Mouse (Mus musculus) monocyte, adult 5-6 weeks (primary cell): ENCODE results near the gene Hcn4. TPM values are rescaled to one million over a fixed set of nuclear protein-coding genes. Genes with fewer than 3 reads are reported as not detected.

Source experiments
- ATAC-seq: fragments of 153-309, 156-312 bp; replicated peaks from 2 replicates; pipeline ENCODE4 v1.8.0; 2017; ENCODE audit warnings: mild to moderate bottlenecking; ENCODE audit not compliant: low TSS enrichment, insufficient number of reproducible peaks, severe bottlenecking, poor library complexity, low FRiP score
- total RNA-seq: library from RNA; stranded (forward); fragments of 200-1000, 200-491, 200-594 nt; gene quantifications from 3 replicates; pipeline ENCODE4 v1.2.3, GENCODE M21; 2017

Hcn4 gene
- total RNA-seq = not detected in 3 replicates

DNA sequence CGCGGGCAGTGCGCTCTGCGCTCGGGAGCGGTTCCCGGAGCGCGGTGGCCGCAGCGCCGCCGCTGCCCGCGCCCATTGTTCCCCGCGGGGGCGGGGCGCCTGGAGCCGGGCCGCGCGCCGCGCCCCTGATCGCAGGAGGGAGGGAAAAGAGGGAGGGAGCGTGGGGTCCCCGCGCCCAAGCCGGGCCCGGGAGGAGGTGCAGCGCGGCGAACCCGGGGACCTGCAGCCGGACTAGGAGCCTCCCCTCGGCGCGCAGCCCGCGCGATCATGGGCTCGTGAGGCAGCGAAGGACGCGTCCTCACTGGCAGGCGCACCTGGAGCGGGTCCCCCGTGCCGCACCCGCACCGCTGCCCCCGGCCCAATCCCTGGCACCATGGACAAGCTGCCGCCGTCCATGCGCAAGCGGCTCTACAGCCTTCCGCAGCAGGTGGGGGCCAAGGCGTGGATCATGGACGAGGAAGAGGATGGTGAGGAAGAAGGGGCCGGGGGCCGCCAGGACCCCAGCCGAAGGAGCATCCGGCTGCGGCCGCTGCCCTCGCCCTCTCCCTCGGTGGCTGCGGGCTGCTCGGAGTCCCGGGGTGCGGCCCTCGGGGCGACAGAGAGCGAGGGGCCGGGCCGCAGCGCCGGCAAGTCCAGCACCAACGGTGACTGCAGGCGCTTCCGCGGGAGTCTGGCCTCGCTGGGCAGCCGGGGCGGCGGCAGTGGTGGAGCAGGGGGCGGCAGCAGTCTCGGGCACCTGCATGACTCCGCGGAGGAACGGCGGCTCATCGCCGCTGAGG, at the start of gene Hcn4:
Gene Hcn4 (plus strand): TSS at position 274 of the 779 bp plus-strand sequence.
- ATAC-seq = no peak

DNA sequence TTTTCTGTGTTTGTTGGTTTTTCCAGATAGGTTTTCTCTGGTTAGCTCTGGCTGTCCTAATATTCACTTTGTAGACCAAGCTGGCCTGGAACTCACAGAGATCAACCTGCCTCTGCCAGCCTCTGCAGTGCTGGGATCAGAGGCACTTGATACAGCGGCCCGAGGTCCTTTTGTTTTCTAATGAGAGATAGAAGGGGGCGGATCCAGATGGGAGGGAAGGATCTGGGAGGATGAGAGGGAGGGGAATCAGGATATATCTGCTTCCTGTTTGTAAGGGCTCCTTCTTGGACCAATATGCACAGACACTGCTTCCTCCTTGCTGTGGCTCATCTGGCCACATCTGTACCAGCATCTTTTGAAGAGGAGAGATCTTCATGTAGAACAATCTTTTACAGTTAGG, 48.5 kb upstream of the Hcn4 start:
- no peak for ATAC-seq

DNA sequence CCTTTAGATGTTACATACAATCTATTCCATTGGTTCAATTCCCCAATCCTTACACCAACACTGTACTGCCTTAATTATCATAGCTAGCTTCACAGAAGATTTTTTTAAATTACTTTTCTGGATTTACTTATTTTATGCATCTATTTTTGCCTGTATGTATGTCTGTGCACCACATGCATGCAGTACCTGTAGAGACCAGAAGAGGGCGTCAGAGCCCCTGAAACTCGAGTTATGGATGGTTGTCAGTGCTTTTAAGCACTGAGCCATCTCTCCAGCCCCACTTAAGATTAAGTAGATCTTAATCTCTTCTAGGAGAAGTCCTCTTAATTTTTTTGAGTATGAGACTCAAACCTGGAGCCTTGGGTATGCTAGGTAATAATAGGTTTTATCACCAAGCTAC, 47.8 kb upstream of the Hcn4 start:
- ATAC-seq = no peak

DNA sequence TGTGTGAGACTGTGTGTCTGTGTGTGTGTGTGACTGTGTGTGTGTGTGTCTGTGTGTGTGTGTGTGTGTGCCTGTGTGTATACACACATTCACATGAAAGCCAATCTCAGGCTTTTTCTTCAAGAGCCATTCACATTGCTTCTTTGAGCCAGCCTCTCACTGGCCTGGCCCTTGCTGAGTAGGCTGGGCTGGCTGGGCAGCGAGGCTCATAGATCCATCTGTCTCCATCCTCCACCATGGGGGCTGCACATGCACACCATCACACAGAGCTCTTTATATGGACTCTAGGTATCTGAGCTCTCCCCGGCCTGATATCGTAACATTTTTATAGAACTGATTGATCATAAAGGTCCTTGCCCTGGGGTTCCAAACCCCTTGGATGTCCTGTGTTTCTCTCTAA, 33.7 kb upstream of the Hcn4 start:
- ATAC-seq = no peak

DNA sequence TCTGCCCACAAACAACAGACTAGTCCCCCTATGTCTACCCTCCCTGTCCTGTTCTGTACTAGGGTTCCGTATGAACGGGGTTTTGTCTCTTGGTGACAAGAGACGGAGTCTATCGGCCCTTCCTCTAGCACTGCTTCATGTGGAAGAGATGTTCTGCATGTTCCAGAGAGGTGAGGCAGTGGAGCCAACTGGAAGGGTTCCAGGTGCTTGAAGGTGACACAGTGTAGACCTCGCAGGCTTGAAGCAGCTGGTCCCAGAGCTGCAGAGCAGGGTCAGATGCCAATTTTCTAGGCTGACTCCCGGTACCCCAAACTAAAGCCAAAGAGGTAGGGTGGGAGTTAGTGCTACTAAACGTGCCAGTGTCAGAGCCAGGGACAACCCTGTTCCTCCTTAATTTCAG, 25.1 kb upstream of the Hcn4 start:
- ATAC-seq = no peak

DNA sequence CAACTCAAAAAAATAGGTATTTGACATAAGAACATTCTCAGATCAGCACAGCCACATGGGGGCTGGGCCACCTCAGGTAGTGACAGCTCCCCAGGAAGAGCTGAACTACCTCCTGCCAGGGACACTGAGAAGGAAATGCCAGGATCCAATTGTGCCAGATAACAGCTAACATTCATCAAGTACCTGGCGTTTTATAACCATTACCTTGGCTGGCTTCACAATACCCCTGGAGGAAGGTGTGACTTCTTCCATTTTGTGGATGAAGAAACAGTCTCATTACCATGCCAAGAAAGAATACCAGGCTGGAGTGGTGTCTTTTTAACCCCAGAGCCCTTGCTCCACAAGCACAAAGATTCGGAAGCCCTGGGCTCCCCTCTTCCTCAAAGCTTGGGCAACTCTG, 21.8 kb upstream of the Hcn4 start:
- ATAC-seq = no peak

DNA sequence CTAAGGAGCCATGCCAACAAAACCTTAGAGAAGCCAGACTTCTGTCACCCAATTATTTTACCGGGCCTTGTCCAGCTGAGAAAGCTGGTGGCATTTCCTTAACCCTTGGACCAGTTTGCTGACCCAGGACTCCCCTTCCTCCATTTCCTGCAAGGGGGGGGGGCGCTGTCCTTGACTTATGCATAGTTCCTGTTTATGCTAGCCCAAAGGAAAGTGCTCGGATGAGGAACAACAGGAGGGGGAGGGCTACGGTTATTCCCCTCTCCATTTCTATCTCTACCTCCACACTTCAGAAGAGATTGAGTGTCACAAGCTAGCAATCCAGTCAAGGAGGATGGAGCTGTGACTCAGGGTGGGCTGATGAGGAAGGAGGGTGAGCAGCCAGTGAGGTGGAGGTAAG, 20.9 kb upstream of the Hcn4 start:
- no peak for ATAC-seq

DNA sequence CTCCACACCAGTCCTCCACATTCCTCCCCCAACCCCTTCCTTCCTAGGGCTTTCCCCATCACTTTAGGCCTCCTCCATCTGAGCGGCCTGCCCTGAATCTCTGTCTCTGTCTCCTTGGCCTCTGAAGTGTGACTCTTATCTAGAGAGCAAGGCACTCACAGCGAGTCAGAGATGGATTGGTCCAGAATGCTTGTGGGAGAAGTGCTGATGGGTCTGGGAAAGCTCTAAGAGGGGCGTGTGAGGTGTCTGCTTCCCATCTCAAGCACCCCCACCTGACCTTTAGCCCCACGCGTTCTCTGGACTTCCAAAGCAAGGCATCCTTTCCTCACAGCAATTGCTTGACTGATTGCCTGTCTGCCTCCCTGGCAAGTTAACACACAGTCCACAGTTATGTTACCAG, 20.4 kb upstream of the Hcn4 start:
- ATAC-seq = no peak

DNA sequence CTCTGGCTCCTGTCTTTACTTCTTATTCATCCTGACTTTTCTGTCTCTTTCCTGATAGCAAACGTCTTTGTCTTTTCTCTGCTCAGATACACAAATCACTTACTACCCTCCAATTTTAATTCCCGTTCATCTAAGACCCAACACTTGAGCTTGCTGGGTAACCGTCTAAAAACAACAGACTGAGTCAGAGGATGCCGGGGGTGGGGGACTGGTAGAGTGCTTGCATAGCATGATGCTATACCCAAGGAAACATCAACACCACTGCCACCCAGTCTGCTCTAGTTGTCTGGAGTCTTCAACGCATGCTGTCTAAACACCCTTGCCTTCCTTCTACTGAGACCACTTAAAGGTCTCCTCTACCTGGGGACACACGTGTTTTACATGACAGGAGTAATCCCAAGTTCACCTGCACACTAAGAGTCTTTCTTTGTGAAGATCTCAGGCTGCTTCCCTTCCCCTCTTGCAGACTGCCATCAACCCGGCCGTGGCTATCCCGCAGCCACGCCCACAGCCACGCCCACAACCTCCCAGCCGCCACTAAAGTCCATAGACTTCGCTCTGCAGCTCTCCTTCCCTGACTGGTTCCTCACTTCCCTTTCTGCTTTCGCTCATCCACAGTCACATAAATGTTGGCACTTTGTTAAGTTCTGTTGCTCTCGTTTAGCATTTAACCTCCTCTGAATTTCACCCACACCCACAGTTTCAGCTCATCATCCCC, 17.5 kb upstream of the Hcn4 start:
- ATAC-seq = peak; percentile 86

DNA sequence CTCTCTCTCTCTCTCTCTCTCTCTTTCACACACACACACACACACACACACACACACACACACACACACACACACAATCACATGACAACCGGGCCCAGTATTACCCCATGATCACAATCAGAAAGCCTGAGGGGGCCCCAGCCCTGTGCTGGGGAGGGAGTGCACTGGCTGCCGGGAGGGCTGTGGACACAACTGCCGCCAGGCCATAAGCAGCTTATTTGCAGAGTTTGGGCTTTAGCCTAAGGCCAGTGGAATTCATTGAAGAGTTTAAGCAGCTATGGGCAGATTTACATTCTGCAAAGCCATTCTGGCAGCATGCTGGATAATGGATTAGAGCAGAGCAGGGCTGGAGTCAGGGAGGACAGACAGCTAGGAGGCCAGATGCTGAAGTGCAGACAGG, 12.0 kb upstream of the Hcn4 start:
- no peak for ATAC-seq

DNA sequence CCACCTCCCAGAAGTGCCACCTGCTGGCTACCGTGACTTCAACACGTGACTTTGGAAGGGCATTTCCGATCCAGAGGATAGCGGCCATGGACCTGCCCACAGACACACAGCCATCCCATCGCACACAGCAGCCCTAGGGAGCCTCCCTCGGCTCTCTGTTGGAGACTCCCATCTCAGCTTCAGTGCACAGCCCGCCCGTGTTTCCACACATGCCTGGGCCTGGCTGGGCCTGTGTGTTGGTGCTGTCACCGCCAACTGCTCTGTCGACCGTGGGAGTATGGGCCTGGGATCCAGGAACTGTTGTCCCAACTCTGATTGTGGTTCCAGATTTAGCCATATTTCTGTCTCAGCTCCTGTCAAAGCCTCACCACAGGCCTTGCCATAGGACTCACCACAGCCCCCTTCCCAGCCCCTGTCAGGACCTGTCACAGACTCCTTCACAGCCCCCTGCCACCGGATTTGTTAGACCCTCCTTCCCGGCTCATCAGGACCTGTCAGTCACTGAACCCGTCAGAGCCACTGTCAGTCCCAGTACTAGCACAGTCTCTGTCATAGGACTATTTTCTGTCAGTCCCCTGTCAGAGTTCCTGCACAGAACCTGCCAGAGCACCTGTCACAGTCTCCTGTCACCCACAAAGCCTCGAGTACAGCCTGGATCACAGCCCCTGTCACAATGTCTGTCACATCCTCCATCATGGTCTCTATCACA, 7.5 kb upstream of the Hcn4 start:
- no peak for ATAC-seq

DNA sequence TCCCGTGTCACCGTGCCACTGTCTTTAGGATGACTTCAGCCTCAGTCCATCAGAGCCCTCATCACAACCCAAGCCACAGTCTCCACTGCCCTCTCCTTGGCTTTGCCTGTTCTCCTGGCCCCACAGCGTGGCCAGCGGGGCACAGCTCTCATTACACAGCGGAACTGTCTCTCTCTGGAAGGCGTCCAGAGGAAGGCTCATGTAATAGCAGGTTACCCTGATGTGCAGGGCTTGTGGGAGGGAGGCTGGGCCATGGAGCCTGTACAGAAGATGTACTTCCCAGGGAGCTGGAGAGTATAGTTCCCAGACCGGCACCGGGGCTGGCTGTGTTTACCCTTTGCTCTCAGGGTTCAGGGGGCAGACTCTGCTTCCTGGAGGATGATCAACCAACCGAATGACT, 6.8 kb upstream of the Hcn4 start:
- ATAC-seq = no peak

DNA sequence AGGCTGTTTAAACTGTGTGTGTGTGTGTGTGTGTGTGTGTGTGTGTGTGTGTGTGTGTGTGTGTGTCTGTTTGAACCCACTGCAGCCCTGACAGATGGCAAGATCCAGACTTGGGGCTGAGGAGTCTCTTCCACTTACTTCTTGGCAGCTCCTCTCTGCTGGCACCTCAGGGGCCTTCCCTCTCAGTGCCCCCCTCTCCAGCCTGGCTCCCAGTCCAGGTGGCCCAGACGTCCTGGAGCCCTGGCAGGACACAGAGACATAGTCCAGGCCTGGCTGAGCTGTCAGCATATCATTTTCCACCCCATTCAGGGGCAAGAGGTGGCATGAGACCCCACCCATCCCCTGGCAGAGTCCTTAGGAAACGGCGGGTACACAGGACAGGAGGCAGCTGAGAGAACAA, 5.5 kb upstream of the Hcn4 start:
- no peak for ATAC-seq

DNA sequence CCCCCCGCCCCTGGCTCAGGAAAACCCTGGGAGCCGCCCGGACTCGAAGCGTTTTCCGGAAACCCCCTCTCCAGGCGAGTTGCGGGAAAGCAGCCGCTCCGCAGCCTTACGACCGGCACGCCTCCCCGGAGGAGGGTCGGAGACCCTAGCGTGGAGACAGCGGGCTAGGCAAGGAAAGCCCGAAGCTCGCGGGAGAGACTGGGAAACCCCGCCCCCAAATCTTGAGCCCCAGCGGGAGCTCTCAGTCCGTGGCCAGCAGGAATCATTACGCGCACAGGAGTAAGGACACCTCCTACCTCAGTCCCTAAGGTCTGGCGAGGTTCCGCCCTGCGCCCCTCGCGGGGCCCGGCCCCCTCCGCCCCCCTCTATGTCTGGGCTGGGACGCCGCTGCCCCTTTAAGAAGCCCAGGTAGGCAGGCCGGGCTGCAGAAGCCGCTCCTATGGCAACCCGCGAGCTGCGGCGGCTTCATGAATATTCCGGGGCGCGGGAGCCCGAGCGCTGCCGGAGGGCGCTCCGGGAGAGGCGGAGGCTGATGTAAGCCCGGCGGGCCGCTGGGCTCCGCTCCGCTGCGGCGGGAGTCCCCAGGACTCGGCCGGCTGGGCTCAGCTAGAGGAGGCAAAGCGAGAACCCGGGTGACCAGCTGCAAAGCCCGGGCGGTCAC, 651 bp upstream of the Hcn4 start:
- ATAC-seq = no peak

DNA sequence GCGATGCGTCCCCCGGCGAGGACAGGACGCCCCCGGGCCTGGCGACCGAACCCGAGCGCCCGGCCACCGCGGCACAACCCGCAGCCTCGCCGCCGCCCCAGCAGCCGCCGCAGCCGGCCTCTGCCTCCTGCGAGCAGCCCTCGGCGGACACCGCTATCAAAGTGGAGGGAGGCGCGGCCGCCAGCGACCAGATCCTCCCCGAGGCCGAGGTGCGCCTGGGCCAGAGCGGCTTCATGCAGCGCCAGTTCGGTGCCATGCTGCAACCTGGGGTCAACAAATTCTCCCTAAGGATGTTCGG, 655 bp downstream of the Hcn4 start:
- ATAC-seq = no peak

DNA sequence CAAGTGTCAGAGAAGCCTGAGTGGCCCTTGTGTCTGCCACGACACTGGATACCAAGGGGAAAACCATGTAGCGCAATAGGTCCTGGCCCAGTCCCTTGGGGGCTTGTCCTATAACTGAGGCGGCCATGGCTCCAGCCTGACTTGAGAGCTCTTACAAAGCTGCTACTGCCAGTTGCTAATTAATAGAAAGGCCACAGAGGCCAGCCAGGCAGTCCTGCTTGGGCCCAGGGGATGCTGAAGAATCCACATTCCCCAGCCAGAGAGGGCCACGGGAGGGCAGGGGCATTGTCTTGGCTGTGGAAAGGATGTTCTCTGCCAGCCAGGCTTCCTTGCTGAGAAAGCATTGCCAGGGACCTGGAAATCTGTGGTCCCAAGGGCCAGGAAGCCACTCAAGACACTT, 6.4 kb downstream of the Hcn4 start:
- ATAC-seq = no peak

DNA sequence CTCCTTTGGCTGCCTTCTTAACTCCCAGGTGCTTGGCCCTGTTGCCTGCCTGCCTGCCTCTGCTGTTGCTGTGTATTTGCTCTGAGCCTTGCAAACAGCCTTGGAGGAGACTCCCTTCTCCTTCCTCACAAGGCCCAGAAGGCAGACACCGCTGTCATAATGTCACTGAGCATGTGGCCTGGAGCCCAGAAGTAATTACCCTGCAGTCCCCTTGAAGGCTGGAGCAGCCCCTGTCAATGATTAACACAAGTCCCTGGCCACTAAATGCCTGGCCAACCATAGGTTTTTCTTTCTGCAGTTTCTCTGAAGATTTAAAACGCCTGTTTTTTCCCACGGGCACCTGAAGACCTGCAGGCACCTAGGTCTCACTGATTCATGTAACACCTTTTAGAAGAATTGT, 9.7 kb downstream of the Hcn4 start:
- ATAC-seq = no peak

DNA sequence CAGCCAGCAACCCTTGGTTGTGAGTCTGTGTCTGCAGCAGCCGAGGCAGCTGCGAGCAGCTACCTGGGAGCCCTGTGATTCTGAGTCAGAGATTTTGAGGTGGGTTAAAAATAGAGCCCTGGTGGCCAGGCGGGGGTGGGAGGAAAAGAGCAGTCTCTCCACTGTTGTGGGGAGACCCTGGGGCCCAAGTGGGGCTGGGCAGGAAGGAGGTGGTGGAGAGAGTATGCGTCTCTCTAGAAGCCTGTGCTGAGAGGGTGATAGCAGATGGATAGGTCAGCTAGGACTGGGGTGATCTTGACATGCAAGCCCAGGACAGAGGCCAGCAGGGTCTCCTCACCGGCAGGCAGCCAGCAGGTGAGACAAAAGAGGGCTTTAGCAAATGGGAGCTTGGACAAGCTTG, 14.0 kb downstream of the Hcn4 start:
- ATAC-seq = no peak

DNA sequence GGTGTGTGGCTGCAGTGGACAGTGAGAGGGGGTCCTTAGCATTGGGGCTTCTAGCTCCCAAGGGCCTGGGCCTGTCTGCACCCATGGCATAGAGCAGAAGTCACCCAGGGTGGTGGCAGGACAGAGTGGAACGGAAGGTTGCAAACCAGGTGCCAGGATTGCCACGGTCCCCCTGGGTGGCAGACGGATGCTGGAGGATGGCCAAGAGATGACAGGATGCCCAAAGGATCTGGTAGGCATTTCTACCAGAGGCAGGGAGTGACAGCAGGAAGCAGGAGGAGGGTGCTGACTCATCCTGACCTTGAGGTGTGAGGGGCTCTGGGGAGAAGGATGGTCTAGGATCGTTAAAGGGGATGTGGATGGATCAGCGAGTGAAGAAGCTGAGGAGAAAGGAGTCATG, 15.3 kb downstream of the Hcn4 start:
- ATAC-seq = no peak

DNA sequence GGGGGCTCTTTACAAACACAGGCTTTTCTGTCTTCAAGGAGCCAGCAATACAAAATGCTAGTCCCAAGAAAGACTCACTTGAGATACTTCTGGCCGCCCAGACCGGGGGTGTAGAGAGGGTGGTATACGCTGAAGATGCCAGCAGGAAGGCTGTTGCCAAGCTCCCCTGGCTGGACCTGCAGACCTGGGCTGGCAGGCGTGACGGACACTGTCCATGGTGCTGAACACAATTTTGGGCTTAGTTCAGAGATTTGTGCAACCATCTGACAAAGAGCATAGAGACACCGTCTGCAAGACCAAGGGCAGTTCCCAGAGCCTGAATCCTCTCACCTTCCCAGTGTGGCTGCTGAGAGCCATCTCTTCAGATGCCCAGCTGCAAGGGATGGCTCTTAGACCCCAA, 18.4 kb downstream of the Hcn4 start:
- ATAC-seq = no peak
